Mouse (Mus musculus): ENCODE measurements at regions not wholly inside any gene's neighbourhood (a gene's known extent, or its start where the extent isn't known, plus 50 kb on each side); places are given as distances from the start of the nearest gene placed in this dataset.

DNA sequence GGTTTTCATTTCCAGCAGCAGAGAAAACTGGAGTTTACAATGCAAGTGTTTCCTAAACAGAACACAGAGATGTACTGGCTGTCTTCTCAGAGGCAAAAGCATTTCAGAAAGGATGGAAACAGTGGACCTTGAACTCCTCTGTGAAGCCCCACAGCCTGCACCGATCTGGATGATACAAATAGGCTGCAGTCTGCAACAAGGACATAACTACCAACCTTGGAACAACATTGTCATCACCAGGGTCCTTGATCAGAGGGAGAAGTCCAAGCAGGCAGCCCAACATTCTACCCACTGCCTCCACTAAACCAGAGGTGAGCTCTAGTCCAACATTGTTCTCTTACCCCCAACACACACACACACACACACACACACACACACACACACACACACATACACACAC is 124.5 kb upstream of the Prok2 start:
- TF ChIP-seq POLR2A (IDR thresholded peaks at IDR 0.05; ENCODE audit: insufficient read length, low read depth) (no peak), USF1 (IDR thresholded peaks at IDR 0.05; ENCODE audit: low read depth) (no peak), MAX (IDR thresholded peaks at IDR 0.05; ENCODE audit: low read depth) (no peak), TCF12 (IDR thresholded peaks at IDR 0.05; ENCODE audit: insufficient read depth, poor library complexity, severe bottlenecking) (no peak), TCF3 (IDR thresholded peaks at IDR 0.05; ENCODE audit: insufficient read length, low read depth) (no peak), MYOD1 (IDR thresholded peaks at IDR 0.05; ENCODE audit: control insufficient read depth in 1 of 3, insufficient read length in 2 of 3, low read depth in 2 of 3) (no peak), REST (IDR thresholded peaks at IDR 0.05; ENCODE audit: insufficient read depth, insufficient read length) (no peak), E2F4 (IDR thresholded peaks at IDR 0.05; ENCODE audit: insufficient read depth) (no peak), MYOG (IDR thresholded peaks at IDR 0.05; ENCODE audit: control insufficient read depth in 1 of 3, insufficient read depth in 1 of 3, insufficient read length in 2 of 3, low read depth in 2 of 3) (no peak), POLR2AphosphoS2 (IDR thresholded peaks at IDR 0.05; ENCODE audit: insufficient read length, low read depth) (no peak), SRF (IDR thresholded peaks at IDR 0.05; ENCODE audit: control insufficient read depth, insufficient read length, low read depth) (no peak)
